Mouse (Mus musculus): ENCODE data around the gene Cfap20.

DNA sequence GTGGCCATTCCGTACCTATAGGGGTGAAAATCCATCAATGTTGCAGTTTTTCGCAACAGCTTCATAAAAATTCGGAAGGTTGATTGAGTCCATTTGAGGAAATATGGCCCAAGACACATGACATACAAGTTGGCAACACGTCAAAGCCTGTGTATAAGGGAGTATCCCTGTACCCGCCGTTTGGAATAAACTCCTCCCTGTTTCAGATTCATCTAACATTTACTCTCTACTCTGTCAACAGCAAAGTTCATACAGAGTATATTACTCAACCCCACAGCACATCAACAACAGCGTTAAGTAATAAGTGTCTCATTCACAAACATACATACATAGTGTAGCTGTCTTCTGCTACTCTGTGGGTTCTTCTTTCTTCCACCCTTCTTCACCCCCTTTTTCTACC, 10.0 kb downstream of the Cfap20 start:
- no peak for TF ChIP-seq EP300 (IDR thresholded peaks at IDR 0.05; ENCODE audit: low read depth in 1 of 2, low read length in 2 of 2)
- no peak for TF ChIP-seq ZMIZ1 (IDR thresholded peaks at IDR 0.05; ENCODE audit: low read depth, low read length)
- TF ChIP-seq POLR2A (IDR thresholded peaks at IDR 0.05; ENCODE audit: control insufficient read depth in 1 of 2, insufficient read depth in 1 of 2, low read depth in 1 of 2, low read length in 2 of 2, poor library complexity in 1 of 2): no peak
